Mouse (Mus musculus) forebrain, embryonic 12.5 days (tissue): ENCODE results near the gene Phf1. TPM values are rescaled to one million over a fixed set of nuclear protein-coding genes. Genes with fewer than 3 reads are reported as not detected.

Source experiments
- ATAC-seq: fragments of 200-750 bp; cut with Nextera tagmentation; 2 replicates; pipeline ENCODE4 v1.8.0; 2017; ENCODE audit warnings: moderate TSS enrichment; ENCODE audit not compliant: low FRiP score
- H3K27ac ChIP-seq: fragments of 300-500 bp; sonication (generic); 2 replicates; pipeline ENCODE4 v1.5.1; 2016; ENCODE audit warnings: mild to moderate bottlenecking
- H3K27me3 ChIP-seq: fragments of 300-500 bp; sonication (generic); 2 replicates; pipeline ENCODE4 v1.6.1; 2016; ENCODE audit warnings: mild to moderate bottlenecking
- H3K36me3 ChIP-seq: fragments of 300-500 bp; sonication (generic); replicated peaks from 2 replicates; pipeline ENCODE4 v1.6.1; 2016; ENCODE audit warnings: mild to moderate bottlenecking
- H3K4me1 ChIP-seq: fragments of 300-500 bp; sonication (generic); 2 replicates; pipeline ENCODE4 v1.6.1; 2016
- H3K4me2 ChIP-seq: fragments of 300-500 bp; sonication (generic); 2 replicates; pipeline ENCODE4 v1.6.1; 2016; ENCODE audit warnings: mild to moderate bottlenecking, moderate library complexity
- H3K4me3 ChIP-seq: fragments of 300-500 bp; sonication (generic); replicated peaks from 2 replicates; pipeline ENCODE4 v1.5.1; 2016; ENCODE audit warnings: mild to moderate bottlenecking
- H3K9ac ChIP-seq: fragments of 300-500 bp; sonication (generic); 2 replicates; pipeline ENCODE4 v1.6.1; 2016; ENCODE audit warnings: mild to moderate bottlenecking
- H3K9me3 ChIP-seq: fragments of 300-500 bp; sonication (generic); 2 replicates; pipeline ENCODE4 v1.6.1; 2016
- WGBS: fragments of 180-500 bp; shearing (Covaris S2); methylation state at CpG from one replicate; pipeline ENCODE4 v1.1.7; 2016; 5-methylcytosine and 5-hydroxymethylcytosine counted together
- polyA plus RNA-seq: library from polyadenylated mRNA; unstranded; fragments of >200 nt; fragmentation: Nextera tagmentation; extraction: Ambion mirVana; gene quantifications from 2 replicates; pipeline ENCODE4 v1.2.1, GENCODE M21; 2016

Gene Phf1
- polyA plus RNA-seq, 1 experiment from 2014 or later, result 8.6 TPM

- Histone ChIP-seq H3K27me3 (0 out of 2 replicates have a peak, but pooled peaks cover 5% of the 10 kb centered on the region), H3K27ac (no peak overlapping the region), H3K4me3 (no peak overlapping the region), H3K4me1 (peaks cover 23% of the 10 kb centered on the region), H3K4me2 (no peak overlapping the region), H3K36me3 (peaks cover 76% of the 10 kb centered on the region), H3K9ac (no peak overlapping the region), H3K9me3 (no peaks in the 10 kb centered on the region)
- WGBS, result 94% methylated on average over 18 of the region's 18 CpGs
- ATAC-seq, result no peak
These were observed 24.0 kb downstream of the Phf1 start for GRCm38 (mm10) chr17:26956895-26957294.

DNA sequence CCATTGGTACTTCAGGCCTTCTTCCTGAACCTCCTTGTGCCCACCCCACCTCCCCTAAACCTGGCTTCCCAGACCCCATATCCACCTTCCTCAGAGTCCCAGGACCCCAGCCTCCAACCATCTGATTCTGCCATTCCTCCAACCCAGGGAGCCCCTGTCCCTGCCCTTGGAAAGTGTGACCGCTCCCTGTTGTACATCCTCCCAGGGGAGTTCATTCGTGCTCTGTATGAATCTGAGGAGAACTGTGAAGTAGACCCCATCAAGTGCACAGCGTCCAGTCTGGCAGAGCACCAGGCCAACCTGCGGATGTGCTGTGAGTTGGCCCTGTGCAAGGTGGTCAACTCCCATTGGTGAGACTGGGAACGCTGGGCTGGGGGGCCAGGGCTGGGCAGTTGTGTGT lies 25.0 kb downstream of the Phf1 start:
- WGBS, result 94% methylated on average over 5 of the region's 5 CpGs
- no peak for ATAC-seq
- H3K36me3 ChIP-seq, result peaks cover 85% of the 10 kb centered on the region
- H3K9me3 ChIP-seq, result no peaks in the 10 kb centered on the region
- H3K4me1 ChIP-seq, result peaks cover 13% of the 10 kb centered on the region
- H3K27ac ChIP-seq, result no peak overlapping the region
- H3K27me3 ChIP-seq, result 0 out of 2 replicates have a peak, but pooled peaks cover 5% of the 10 kb centered on the region
- no peak overlapping the region for H3K4me3 ChIP-seq
- H3K9ac ChIP-seq, result no peak overlapping the region
- H3K4me2 ChIP-seq, result no peak overlapping the region

DNA sequence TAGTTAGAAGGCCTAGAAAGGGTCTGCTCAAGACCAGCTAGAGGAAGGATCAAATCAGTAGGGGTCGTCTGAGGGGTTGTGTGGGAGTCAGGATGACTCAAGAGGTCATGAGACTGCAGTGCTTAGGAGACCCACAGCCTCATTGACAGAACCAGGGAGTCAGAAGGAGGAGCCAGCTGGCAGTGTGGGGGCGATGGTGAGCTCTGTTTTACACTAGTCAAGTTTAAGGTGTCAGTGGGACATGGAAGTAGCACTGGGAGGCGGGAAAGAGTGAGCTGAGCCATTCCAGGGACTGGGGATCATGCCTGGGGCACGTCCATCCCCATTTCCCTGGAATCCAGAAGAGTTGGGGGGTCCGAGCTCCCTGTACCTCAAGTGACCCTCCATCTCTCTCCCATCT lies 26.0 kb downstream of the Phf1 start:
- H3K36me3 ChIP-seq, result peaks cover 93% of the 10 kb centered on the region
- peaks cover 3% of the 10 kb centered on the region for H3K4me1 ChIP-seq
- H3K4me3 ChIP-seq, result no peak overlapping the region
- no peak overlapping the region for H3K4me2 ChIP-seq
- H3K27ac ChIP-seq, result no peak overlapping the region
- H3K9me3 ChIP-seq, result no peaks in the 10 kb centered on the region
- 62% methylated on average over 5 of the region's 5 CpGs for WGBS
- no peak for ATAC-seq
- H3K9ac ChIP-seq, result no peak overlapping the region
- H3K27me3 ChIP-seq, result no peaks in the 10 kb centered on the region

- Histone ChIP-seq H3K4me1 (no peaks in the 10 kb centered on the region), H3K9ac (no peak overlapping the region), H3K9me3 (no peaks in the 10 kb centered on the region), H3K36me3 (peaks cover 97% of the 10 kb centered on the region), H3K27ac (no peak overlapping the region), H3K27me3 (no peaks in the 10 kb centered on the region), H3K4me2 (no peak overlapping the region), H3K4me3 (no peak overlapping the region)
- WGBS, result 96% methylated on average over 4 of the region's 4 CpGs
- ATAC-seq, result no peak
These were observed 27.0 kb downstream of the Phf1 start for GRCm38 (mm10) chr17:26959815-26960214.

DNA sequence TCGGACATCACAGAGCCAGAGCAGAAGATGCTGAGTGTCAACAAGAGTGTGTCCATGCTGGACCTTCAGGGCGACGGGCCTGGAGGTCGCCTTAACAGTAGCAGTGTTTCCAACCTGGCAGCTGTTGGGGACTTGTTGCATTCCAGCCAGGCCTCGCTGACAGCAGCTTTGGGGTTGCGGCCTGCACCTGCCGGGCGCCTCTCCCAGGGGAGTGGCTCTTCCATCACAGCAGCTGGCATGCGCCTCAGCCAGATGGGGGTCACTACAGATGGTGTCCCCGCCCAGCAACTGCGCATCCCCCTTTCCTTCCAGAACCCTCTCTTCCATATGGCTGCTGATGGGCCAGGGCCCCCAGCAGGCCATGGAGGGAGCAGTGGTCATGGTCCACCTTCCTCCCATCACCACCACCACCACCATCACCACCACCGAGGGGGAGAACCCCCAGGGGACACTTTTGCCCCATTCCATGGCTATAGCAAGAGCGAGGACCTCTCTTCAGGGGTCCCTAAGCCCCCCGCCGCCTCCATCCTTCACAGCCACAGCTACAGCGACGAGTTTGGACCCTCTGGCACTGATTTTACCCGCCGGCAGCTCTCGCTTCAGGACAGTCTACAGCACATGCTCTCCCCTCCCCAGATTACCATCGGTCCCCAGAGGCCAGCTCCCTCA lies 28.9 kb downstream of the Phf1 start:
- no peak overlapping the region for H3K4me2 ChIP-seq
- no peaks in the 10 kb centered on the region for H3K27me3 ChIP-seq
- H3K9me3 ChIP-seq, result no peaks in the 10 kb centered on the region
- H3K9ac ChIP-seq, result no peak overlapping the region
- peaks cover 98% of the 10 kb centered on the region for H3K36me3 ChIP-seq
- WGBS, result 93% methylated on average over 21 of the region's 21 CpGs
- no peaks in the 10 kb centered on the region for H3K4me1 ChIP-seq
- H3K27ac ChIP-seq, result no peak overlapping the region
- no peak overlapping the region for H3K4me3 ChIP-seq
- no peak for ATAC-seq

GRCm38 (mm10) chr17:26966993-26967392 lies 34.1 kb downstream of the Phf1 start:
- Histone ChIP-seq H3K4me1 (peaks cover 11% of the 10 kb centered on the region), H3K4me3 (no peak overlapping the region), H3K9me3 (no peaks in the 10 kb centered on the region), H3K27ac (no peak overlapping the region), H3K36me3 (peaks cover 70% of the 10 kb centered on the region), H3K4me2 (no peak overlapping the region), H3K27me3 (no peaks in the 10 kb centered on the region), H3K9ac (no peak overlapping the region)
- ATAC-seq, result no peak
- 94% methylated on average over 11 of the region's 11 CpGs for WGBS

- ATAC-seq, result no peak
- Histone ChIP-seq H3K27ac (no peak overlapping the region), H3K36me3 (peaks cover 66% of the 10 kb centered on the region), H3K4me1 (peaks cover 16% of the 10 kb centered on the region), H3K9ac (no peak overlapping the region), H3K27me3 (no peaks in the 10 kb centered on the region), H3K4me2 (no peak overlapping the region), H3K4me3 (no peak overlapping the region), H3K9me3 (no peaks in the 10 kb centered on the region)
- WGBS, result 89% methylated on average over 6 of the region's 6 CpGs
These were observed 34.6 kb downstream of the Phf1 start for GRCm38 (mm10) chr17:26967477-26967876.

GRCm38 (mm10) chr17:26968200-26968611 lies 35.4 kb downstream of the Phf1 start:
- Histone ChIP-seq H3K9ac (no peak overlapping the region), H3K27me3 (no peaks in the 10 kb centered on the region), H3K9me3 (no peaks in the 10 kb centered on the region), H3K4me3 (no peak overlapping the region), H3K4me2 (no peak overlapping the region), H3K4me1 (peaks cover 18% of the 10 kb centered on the region), H3K36me3 (peaks cover 58% of the 10 kb centered on the region), H3K27ac (no peak overlapping the region)
- WGBS, result 77% methylated on average over 6 of the region's 6 CpGs
- no peak for ATAC-seq

- H3K4me3 ChIP-seq, result no peak overlapping the region
- peaks cover 50% of the 10 kb centered on the region for H3K36me3 ChIP-seq
- ATAC-seq, result no peak
- no peak overlapping the region for H3K4me2 ChIP-seq
- no peak overlapping the region for H3K27ac ChIP-seq
- no peaks in the 10 kb centered on the region for H3K9me3 ChIP-seq
- peaks cover 26% of the 10 kb centered on the region for H3K4me1 ChIP-seq
- 89% methylated on average over 6 of the region's 6 CpGs for WGBS
- no peak overlapping the region for H3K9ac ChIP-seq
- H3K27me3 ChIP-seq, result no peaks in the 10 kb centered on the region
These were observed 36.4 kb downstream of the Phf1 start for GRCm38 (mm10) chr17:26969257-26969656.

DNA sequence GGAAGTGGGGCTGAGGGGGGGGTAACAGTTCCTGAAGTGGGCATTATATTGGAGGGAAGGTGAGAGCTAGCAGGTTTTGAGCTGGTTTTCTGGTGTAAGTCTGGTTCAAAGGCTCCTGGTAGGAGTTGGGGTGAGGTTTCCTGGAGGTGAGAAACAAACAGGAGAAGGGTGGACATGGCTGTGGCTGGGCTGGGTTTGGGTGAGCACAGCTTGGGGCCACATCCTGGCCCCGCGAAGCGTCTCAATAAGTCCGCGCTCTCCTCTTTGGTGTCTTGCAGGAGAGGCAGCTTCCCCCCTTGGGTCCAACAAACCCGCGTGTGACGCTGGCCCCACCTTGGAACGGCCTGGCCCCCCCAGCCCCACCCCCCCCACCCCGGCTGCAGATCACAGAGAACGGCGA lies 37.4 kb downstream of the Phf1 start:
- Histone ChIP-seq H3K9ac (no peak overlapping the region), H3K36me3 (peaks cover 49% of the 10 kb centered on the region), H3K27me3 (no peaks in the 10 kb centered on the region), H3K27ac (no peak overlapping the region), H3K4me2 (no peak overlapping the region), H3K4me3 (no peak overlapping the region), H3K4me1 (peaks cover 34% of the 10 kb centered on the region), H3K9me3 (no peaks in the 10 kb centered on the region)
- WGBS, result 82% methylated on average over 12 of the region's 12 CpGs
- ATAC-seq, result no peak

DNA sequence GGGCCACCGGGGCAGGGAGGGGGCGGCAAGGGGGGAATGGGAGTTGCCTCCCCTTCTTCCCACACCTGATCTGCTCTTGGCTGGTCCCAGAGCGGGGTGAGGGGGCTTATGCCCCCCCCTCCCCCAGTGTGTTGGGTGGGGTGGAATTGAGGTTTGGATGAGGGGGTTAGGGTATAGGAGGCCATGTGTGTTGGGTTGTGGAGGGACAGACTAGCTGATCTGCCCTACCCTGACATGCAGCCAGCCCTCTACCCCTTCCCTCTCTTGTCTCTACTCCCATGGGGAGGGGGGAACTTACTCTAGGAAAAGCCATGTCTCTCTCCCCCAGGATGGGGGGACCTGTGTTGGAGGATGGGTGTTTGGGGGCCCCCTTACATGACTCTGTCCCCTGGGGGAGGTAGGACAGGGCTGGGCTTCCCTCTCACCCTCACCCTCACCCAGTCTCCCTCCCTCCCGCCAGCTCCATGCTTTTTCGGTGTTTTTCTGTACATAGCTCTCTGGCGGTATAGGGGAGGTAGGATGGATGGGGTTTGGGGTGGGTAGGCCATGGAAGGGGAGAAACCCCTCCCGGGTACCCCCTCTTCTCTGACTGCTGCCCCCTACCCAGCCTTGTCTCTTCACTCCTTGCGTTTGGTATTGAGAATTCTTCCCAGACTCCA lies 38.5 kb downstream of the Phf1 start:
- H3K9me3 ChIP-seq, result no peaks in the 10 kb centered on the region
- no peaks in the 10 kb centered on the region for H3K27me3 ChIP-seq
- ATAC-seq, result no peak
- no peak overlapping the region for H3K4me3 ChIP-seq
- H3K9ac ChIP-seq, result peak overlapping the region; percentile 17
- peaks cover 49% of the 10 kb centered on the region for H3K36me3 ChIP-seq
- H3K27ac ChIP-seq, result no peak overlapping the region
- H3K4me1 ChIP-seq, result peaks cover 45% of the 10 kb centered on the region
- 66% methylated on average over 8 of the region's 8 CpGs for WGBS
- peak overlapping the region; percentile 98 for H3K4me2 ChIP-seq

DNA sequence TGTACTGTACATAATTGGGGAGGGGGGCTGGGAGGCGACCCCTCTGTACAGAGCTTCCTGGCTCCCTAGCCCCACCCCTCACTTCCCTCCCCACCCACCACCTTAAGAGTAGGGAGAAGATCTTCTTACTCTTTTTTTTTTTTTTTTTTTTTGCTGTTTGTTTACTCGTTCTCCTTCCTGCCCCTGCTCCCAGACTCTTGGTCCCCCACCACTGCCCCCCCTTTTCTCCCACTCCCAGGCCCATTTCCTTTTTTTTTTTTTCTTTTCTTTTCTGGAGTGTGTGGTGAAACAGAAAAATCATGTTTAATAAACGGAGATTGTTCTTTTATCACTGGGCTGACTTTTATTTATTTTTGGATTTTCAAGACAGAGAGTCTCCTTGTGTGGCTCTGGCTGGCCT lies 39.3 kb downstream of the Phf1 start:
- no peak for ATAC-seq
- H3K4me1 ChIP-seq, result peaks cover 49% of the 10 kb centered on the region
- no peaks in the 10 kb centered on the region for H3K27me3 ChIP-seq
- H3K27ac ChIP-seq, result no peak overlapping the region
- H3K4me3 ChIP-seq, result peak overlapping the region; percentile 88
- peak overlapping the region; percentile 98 for H3K4me2 ChIP-seq
- WGBS, result 15% methylated on average over 3 of the region's 3 CpGs
- peaks cover 49% of the 10 kb centered on the region for H3K36me3 ChIP-seq
- peak overlapping the region; percentile 89 for H3K9ac ChIP-seq
- H3K9me3 ChIP-seq, result no peaks in the 10 kb centered on the region
